Mouse (Mus musculus) liver, adult 2 months (tissue): ENCODE data around the gene Rap1b. TPM values are rescaled to one million over a fixed set of nuclear protein-coding genes. Genes with fewer than 3 reads are reported as not detected.
"Not testable (repeated sequence)": the region's sequence is repeated elsewhere in the genome, so short reads cannot be mapped to it uniquely, and the experiment has no call there.

Experiments
- DNase-seq: peaks from one replicate; pipeline ENCODE4 v3.0.0-alpha.2; 2011; ENCODE audit warnings: low read depth, low spot score; ENCODE audit errors: extremely low read depth
- H3K27ac ChIP-seq: fragments of 200-500 bp; replicated peaks from 2 replicates; pipeline ENCODE4 v1.5.1; 2012; ENCODE audit warnings: low read depth, mild to moderate bottlenecking, control low read depth, inconsistent platforms, low read length; ENCODE audit not compliant: insufficient read depth
- H3K27me3 ChIP-seq: fragments of 200-500 bp; 2 replicates; pipeline ENCODE4 v1.6.1; 2012; ENCODE audit warnings: mild to moderate bottlenecking, moderate library complexity, low read length, inconsistent platforms; ENCODE audit not compliant: control insufficient read depth, insufficient read depth
- H3K36me3 ChIP-seq: fragments of 200-500 bp; 2 replicates; pipeline ENCODE4 v1.6.1; 2012; ENCODE audit warnings: low read length, inconsistent platforms; ENCODE audit not compliant: control insufficient read depth, insufficient read depth
- H3K4me1 ChIP-seq: fragments of 200-500 bp; 2 replicates; pipeline ENCODE4 v1.6.1; 2011; ENCODE audit warnings: low read length; ENCODE audit not compliant: control insufficient read depth, insufficient read depth
- H3K4me3 ChIP-seq: fragments of 200-500 bp; 2 replicates; pipeline ENCODE4 v1.5.1; 2011; ENCODE audit warnings: low read depth, mild to moderate bottlenecking, control low read depth, low read length, moderate library complexity; ENCODE audit not compliant: insufficient read depth
- H3K79me2 ChIP-seq: fragments of 200-500 bp; 2 replicates; pipeline ENCODE4 v1.6.1; 2012; ENCODE audit warnings: inconsistent platforms, mild to moderate bottlenecking, low read length, moderate library complexity; ENCODE audit not compliant: control insufficient read depth, insufficient read depth
- H3K9ac ChIP-seq: fragments of 200-500 bp; 2 replicates; pipeline ENCODE4 v1.6.1; 2012; ENCODE audit warnings: low read depth, mild to moderate bottlenecking, control low read depth, inconsistent platforms, low read length
- CTCF ChIP-seq: fragments of 200-500 bp; IDR thresholded peaks from 2 replicates; pipeline ENCODE4 v1.5.1; 2011; ENCODE audit warnings: low read depth, low read length, control low read depth
- POLR2A ChIP-seq: fragments of 200-500 bp; IDR thresholded peaks from 2 replicates; pipeline ENCODE4 v1.6.1; 2011; ENCODE audit warnings: low read length, control low read depth; ENCODE audit not compliant: insufficient read depth; ENCODE audit errors: extremely low read depth
- WGBS: fragments of 180-500 bp; shearing (Covaris S2); methylation state at CpG from one replicate; pipeline ENCODE4 v1.1.7; 2018; 5-methylcytosine and 5-hydroxymethylcytosine counted together
- polyA plus RNA-seq: library from polyadenylated mRNA; depleted of rRNA; stranded (reverse); fragments of >200 nt; gene quantifications from 2 replicates; pipeline ENCODE4 v1.2.3, GENCODE M21; 2012; rRNA removed
- total RNA-seq: library from RNA; depleted of rRNA; stranded (reverse); fragments of >200 nt; gene quantifications from 2 replicates; pipeline ENCODE4 v1.2.3, GENCODE M21; 2014; rRNA removed

The Rap1b gene
- total RNA-seq: 44.6 and 47.7 TPM in 2 replicates
- 12.5 and 14.5 TPM in 2 replicates for polyA plus RNA-seq

DNA sequence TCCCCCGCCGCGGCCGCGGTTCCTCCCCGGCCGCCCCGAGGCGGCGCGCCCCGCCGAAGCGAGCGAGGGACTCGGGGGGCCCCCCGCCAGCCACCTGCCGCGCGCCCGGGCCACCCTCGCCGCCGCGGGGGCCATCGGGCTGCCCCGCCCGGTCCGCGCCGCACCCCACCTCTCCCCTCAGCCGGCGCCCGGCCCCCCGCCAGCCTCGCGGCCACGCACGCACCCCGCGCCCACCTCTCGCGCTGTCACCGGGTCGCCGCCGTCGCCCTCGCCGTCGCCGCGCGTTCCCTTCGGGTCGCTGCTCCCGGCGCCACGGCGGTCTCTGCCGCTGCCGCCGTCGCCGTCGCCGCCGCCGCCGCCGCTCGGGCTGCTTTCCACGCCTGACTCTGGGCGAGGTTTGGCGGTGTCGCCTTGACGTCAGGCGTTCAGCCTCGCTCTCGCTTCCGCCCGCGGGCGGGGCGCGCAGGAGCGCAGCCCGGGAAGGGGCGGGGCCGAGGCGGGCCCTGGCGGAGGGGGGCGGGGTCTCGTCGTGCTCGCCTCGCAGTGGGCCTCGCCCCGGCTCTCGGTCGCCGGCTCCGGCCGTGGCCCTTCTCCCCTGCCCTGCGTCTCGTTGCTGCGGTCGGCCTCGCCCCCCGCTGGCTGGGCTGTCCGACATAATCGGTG lies at the start of gene Rap1b:
Rap1b (minus strand) TSS at position 439 of the 663 bp plus-strand sequence.
- TF ChIP-seq POLR2A (peak; percentile 86), CTCF (no peak)
- H3K27ac ChIP-seq: peak within 1 kb of the TSS; percentile 86
- peaks cover 19% of the 10 kb centered on the region for H3K79me2 ChIP-seq
- H3K36me3 ChIP-seq: no peaks in the 10 kb centered on the region
- peaks cover 4% of the 10 kb centered on the region; the same call in 1 of the 2 replicates for H3K4me1 ChIP-seq
- H3K27me3 ChIP-seq: no peaks in the 10 kb centered on the region
- peak within 1 kb of the TSS; percentile 100 for H3K9ac ChIP-seq
- peak; percentile 59 for DNase-seq
- 1% methylated on average over 73 of the region's 112 CpGs for WGBS
- H3K4me3 ChIP-seq: peak within 1 kb of the TSS; percentile 96

DNA sequence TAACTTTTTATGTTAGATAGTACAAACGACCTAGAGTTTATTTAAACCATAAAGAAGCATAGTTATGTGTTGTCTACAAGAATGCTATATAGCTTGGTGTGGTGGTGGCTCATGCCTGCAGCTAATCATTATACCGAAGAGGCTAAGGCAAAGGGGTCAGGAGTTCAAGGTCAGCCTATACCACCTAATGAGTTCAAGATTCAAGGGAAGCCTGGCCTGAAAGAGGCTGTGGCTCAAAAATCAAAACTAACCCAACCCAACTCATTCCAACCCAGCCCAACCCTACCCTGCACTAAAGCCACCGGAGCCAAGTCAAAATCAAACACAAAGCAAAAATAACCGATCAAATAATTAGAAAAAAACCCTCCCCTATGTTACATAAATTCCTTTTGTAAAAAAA lies 49.4 kb upstream of the Rap1b start:
- no peaks in the 10 kb centered on the region for H3K79me2 ChIP-seq
- WGBS: 65% methylated on average over 4 of the region's 4 CpGs
- H3K27me3 ChIP-seq: no peaks in the 10 kb centered on the region
- no peaks in the 10 kb centered on the region for H3K36me3 ChIP-seq
- H3K27ac ChIP-seq: no peak overlapping the region
- no peak for DNase-seq
- peaks cover 8% of the 10 kb centered on the region; the same call in 1 of the 2 replicates for H3K4me1 ChIP-seq
- no peak for TF ChIP-seq CTCF
- TF ChIP-seq POLR2A: no peak
- no peak overlapping the region for H3K9ac ChIP-seq
- H3K4me3 ChIP-seq: no peak overlapping the region

DNA sequence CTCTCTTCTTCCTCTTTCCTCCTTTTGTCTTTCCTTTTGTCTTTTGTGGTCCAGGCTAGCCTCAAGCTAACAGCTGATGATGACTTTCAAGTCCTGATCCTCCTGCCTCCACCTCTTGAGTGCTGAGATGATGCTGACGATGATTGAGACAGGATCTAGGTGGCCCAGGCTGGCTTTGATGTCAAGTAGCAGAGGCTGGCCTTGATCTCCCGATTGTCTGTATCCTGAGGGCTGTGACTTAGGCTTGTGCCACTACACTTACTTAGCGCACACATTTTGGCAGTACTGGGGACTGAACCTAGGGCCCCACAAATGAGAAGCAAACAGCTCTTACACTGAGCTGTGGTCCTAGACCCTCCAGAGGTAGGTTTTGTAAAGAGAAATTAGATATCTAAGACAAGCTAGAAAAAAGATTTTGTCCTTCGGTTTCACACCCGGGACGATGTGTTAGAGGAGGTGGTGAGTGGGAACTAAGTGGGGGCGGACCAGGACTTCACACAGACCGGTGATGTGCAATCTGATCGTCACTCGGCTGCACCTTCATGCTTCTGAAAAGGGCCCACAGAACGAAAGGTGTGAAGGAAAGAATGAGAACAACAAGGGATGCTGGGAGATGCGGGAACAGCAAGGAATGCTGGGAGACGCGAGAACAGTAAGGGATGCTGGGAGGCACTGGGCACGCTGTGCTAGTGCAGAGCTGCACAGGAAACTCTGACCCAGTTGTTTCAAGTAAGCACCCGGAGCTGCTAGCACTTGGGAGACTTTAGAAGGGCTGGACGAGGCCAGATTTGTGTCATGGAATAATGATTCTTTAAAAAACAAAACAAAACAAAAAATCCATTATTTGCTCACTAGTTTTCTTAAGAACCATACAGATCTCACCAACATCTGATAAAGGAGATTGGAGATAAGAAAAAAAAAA lies 48.5 kb upstream of the Rap1b start:
- Histone ChIP-seq H3K27ac (no peak overlapping the region), H3K79me2 (no peaks in the 10 kb centered on the region), H3K27me3 (no peaks in the 10 kb centered on the region), H3K4me1 (peaks cover 4% of the 10 kb centered on the region; the same call in 1 of the 2 replicates), H3K9ac (no peak overlapping the region), H3K36me3 (no peaks in the 10 kb centered on the region), H3K4me3 (no peak overlapping the region)
- DNase-seq: no peak
- WGBS: 90% methylated on average over 17 of the region's 17 CpGs
- no peak for TF ChIP-seq POLR2A
- no peak for TF ChIP-seq CTCF

DNA sequence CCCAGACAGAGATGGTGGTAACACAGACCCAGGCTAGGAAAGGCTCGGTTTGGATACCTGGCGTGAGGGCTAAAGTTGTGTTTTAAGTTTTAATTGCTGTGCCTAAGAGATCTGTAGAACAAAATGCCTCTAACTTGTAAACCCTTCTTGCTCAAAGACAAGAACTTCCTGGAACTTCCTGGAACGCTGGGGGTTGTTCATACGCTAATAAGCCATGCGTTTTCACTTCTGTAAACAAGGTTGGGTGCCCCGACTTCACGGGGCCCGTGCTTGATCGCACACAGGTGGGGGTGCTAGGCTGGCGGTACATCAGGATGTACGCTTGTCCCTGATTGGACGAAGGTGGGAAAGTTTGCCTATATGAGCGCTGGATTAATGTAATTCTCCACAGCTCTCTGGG lies 47.3 kb upstream of the Rap1b start:
- H3K4me1 ChIP-seq, H3K4me3 ChIP-seq, H3K27me3 ChIP-seq, H3K36me3 ChIP-seq, DNase-seq, H3K27ac ChIP-seq, H3K79me2 ChIP-seq, H3K9ac ChIP-seq: not testable (repeated sequence)
- WGBS: 57% methylated on average over 13 of the region's 13 CpGs

DNA sequence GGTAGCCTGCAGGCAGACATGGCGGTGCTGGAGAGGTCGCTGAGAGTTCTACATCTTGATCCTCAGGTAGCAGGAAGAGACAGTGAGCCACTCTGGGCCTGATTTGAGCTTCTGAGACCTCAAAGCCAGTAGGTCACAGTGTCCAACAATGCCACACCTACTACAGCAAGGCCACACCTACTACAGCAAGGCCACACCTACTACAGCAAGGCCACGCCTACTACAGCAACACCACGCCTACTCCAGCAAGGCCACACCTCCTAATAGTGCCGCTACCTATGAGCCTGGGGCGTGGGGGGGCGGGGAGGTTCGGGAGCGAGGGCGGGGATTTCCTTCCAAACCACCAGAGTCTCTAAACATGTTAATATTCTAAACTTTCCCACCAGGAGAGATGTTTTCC lies 45.5 kb upstream of the Rap1b start:
- TF ChIP-seq POLR2A: no peak
- no peak for TF ChIP-seq CTCF
- DNase-seq: no peak
- WGBS: 87% methylated on average over 10 of the region's 10 CpGs
- Histone ChIP-seq H3K4me1 (no peaks in the 10 kb centered on the region), H3K27ac (no peak overlapping the region), H3K9ac (no peak overlapping the region), H3K27me3 (no peaks in the 10 kb centered on the region), H3K79me2 (no peaks in the 10 kb centered on the region), H3K4me3 (no peak overlapping the region), H3K36me3 (no peaks in the 10 kb centered on the region)

DNA sequence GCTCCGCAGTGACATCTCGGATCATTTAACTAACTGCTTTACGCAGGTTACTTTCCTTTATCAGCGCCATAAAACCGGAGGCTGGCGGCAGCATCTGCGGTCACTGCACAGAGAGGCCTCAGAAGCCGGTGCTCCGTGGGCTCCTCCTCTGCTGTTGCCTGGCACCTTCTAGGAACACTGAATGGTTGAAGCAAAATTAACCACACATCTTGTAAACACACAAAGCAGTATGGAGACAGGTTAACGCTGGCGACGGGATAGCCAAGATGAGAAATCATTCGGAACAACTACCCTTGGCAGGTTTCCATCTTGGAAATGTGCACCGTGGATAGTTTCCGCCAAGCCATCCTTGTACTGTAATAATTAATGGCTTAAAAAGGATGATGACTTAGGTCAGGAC lies 43.0 kb upstream of the Rap1b start:
- Histone ChIP-seq H3K79me2 (no peaks in the 10 kb centered on the region), H3K36me3 (no peaks in the 10 kb centered on the region), H3K27ac (no peak overlapping the region), H3K9ac (no peak overlapping the region), H3K4me1 (peaks cover 3% of the 10 kb centered on the region; the same call in 1 of the 2 replicates), H3K4me3 (no peak overlapping the region), H3K27me3 (no peaks in the 10 kb centered on the region)
- TF ChIP-seq POLR2A (no peak), CTCF (no peak)
- DNase-seq: no peak
- WGBS: 91% methylated on average over 15 of the region's 15 CpGs
